In the genomic region with DNA sequence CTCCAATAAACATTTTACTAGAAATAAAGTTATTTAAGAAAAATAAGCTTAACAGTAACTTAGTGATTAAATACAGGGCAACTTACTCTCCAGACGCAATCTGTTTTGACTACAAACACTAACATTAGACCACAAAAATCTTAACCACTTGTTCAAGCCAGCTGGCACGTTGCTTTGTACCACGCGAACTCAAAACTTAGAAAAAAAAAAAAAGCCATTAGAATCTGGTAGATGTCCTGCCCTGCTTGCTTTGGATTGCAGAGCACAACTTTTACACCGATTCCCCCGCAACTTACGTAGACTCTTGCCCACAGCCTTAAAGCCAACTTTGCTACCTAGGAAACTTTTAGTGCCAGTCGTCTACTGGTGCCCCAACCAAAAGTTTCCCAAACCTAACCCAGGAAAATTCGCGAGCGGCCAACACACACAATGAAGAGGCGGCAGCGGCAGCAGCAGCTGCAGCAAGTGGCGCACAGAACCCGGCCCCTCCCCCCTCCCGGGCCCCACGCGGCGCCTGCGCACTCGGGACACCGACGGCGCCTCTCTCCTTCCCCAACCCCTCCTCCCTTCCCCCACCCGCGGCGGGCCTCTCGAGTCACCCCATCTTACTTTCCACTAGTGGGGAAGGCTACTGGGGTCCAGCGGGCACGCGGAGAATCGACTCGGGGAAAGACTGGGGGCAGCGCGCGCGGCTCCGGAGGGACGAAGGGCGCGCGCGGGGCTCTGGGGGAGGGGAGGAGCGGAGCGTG, we compare ENCODE assay signal across 7 mouse cellular contexts. TPM values are rescaled to one million over a fixed set of nuclear protein-coding genes. Genes with fewer than 3 reads are reported as not detected.
DNase-seq lines count a peak whose midpoint lies in the region; ATAC-seq and TF ChIP-seq lines count a peak whose summit lies in the region.

No protein-coding gene starts in this region.

- peak overlapping the region; percentile 99 for H3K9ac ChIP-seq in limb, embryonic 11.5 days (ENCODE audit: low read length)
- H3K9ac ChIP-seq in midbrain, embryonic 13.5 days (replicated peaks): peak overlapping the region; percentile 100

- H3K27me3 ChIP-seq in embryonic facial prominence, embryonic 10.5 days (replicated peaks; ENCODE audit: low read depth, poor library complexity, severe bottlenecking): no peaks in the 10 kb centered on the region
- H3K27me3 ChIP-seq in kidney, adult 2 months (replicated peaks; ENCODE audit: control insufficient read depth, insufficient read depth, low read length): no peaks in the 10 kb centered on the region
- H3K27me3 ChIP-seq in limb, embryonic 11.5 days (ENCODE audit: control insufficient read depth, insufficient read depth, low read length): no peaks in the 10 kb centered on the region
- H3K27me3 ChIP-seq in midbrain, embryonic 13.5 days: no peaks in the 10 kb centered on the region
- H3K27me3 ChIP-seq in small intestine, adult 2 months (ENCODE audit: control insufficient read depth, insufficient read depth, low read length): no peaks in the 10 kb centered on the region

- no peak for TF ChIP-seq POLR2A in kidney, adult 2 months (IDR thresholded peaks at IDR 0.05; ENCODE audit: low read depth, low read length)
- TF ChIP-seq POLR2A in small intestine, adult 2 months (IDR thresholded peaks at IDR 0.05; ENCODE audit: low read depth, low read length): no peak

- peak; percentile 27; the same call in 1 of the 2 replicates for ATAC-seq in limb, embryonic 11.5 days (ENCODE audit: insufficient number of reproducible peaks, low FRiP score, low TSS enrichment, low read depth)
- ATAC-seq in midbrain, embryonic 13.5 days: peak; percentile 15

- H3K36me3 ChIP-seq in embryonic facial prominence, embryonic 10.5 days (replicated peaks): peaks cover 58% of the 10 kb centered on the region
- peaks cover 3% of the 10 kb centered on the region; the same call in 1 of the 2 replicates for H3K36me3 ChIP-seq in kidney, adult 2 months (ENCODE audit: control insufficient read depth, insufficient read depth, low read length)
- peaks cover 10% of the 10 kb centered on the region for H3K36me3 ChIP-seq in limb, embryonic 11.5 days (ENCODE audit: control insufficient read depth, insufficient read depth, low read length)
- peaks cover 30% of the 10 kb centered on the region for H3K36me3 ChIP-seq in midbrain, embryonic 13.5 days
- H3K36me3 ChIP-seq in small intestine, adult 2 months (ENCODE audit: control insufficient read depth, insufficient read depth, low read length): peaks cover 25% of the 10 kb centered on the region

- H3K27ac ChIP-seq in embryonic facial prominence, embryonic 10.5 days (replicated peaks): peak overlapping the region; percentile 99
- peak overlapping the region; percentile 96 for H3K27ac ChIP-seq in kidney, adult 2 months (ENCODE audit: insufficient read depth, low read depth, low read length)
- peak overlapping the region; percentile 96 for H3K27ac ChIP-seq in limb, embryonic 11.5 days (replicated peaks; ENCODE audit: low read depth, low read length)
- H3K27ac ChIP-seq in midbrain, embryonic 13.5 days: peak overlapping the region; percentile 99
- H3K27ac ChIP-seq in small intestine, adult 2 months (ENCODE audit: insufficient read depth, low read depth, low read length): peak overlapping the region; percentile 91

- H3K9me3 ChIP-seq in embryonic facial prominence, embryonic 10.5 days: no peaks in the 10 kb centered on the region
- H3K9me3 ChIP-seq in limb, embryonic 11.5 days (ENCODE audit: control insufficient read depth, low read length): no peaks in the 10 kb centered on the region
- no peaks in the 10 kb centered on the region for H3K9me3 ChIP-seq in midbrain, embryonic 13.5 days

- peak; percentile 96 for DNase-seq in adrenal gland, postnatal 14 days
- DNase-seq in embryonic facial prominence, embryonic 10.5 days (ENCODE audit: low spot score): peak; percentile 93
- DNase-seq in heart, adult 11 months: peak; percentile 99
- peak; percentile 93 for DNase-seq in kidney, adult 2 months
- peak; percentile 89 for DNase-seq in limb, embryonic 11.5 days (ENCODE audit: low spot score)

- peak overlapping the region; percentile 82 for H3K4me3 ChIP-seq in embryonic facial prominence, embryonic 10.5 days
- peak overlapping the region; percentile 92 for H3K4me3 ChIP-seq in kidney, adult 2 months (ENCODE audit: insufficient read depth, low read depth, low read length)
- peak overlapping the region; percentile 98 for H3K4me3 ChIP-seq in limb, embryonic 11.5 days (ENCODE audit: low read depth, low read length)
- peak overlapping the region; percentile 95 for H3K4me3 ChIP-seq in midbrain, embryonic 13.5 days (replicated peaks)
- H3K4me3 ChIP-seq in small intestine, adult 2 months (ENCODE audit: low read depth, low read length): peak overlapping the region; percentile 91

- no peak for TF ChIP-seq CTCF in kidney, adult 2 months (conservative IDR thresholded peaks at IDR 0.05; ENCODE audit: insufficient read depth, insufficient read length, low read depth, low read length)
- no peak for TF ChIP-seq CTCF in small intestine, adult 2 months (IDR thresholded peaks at IDR 0.05; ENCODE audit: extremely low read depth, insufficient read length, insufficient replicate concordance, low read depth, low read length)

- H3K4me2 ChIP-seq in limb, embryonic 11.5 days (ENCODE audit: low read depth, severe bottlenecking): peak overlapping the region; percentile 90
- peak overlapping the region; percentile 95 for H3K4me2 ChIP-seq in midbrain, embryonic 13.5 days (replicated peaks)

- H3K4me1 ChIP-seq in embryonic facial prominence, embryonic 10.5 days: peaks cover 37% of the 10 kb centered on the region
- peaks cover 9% of the 10 kb centered on the region; the same call in 1 of the 2 replicates for H3K4me1 ChIP-seq in kidney, adult 2 months (ENCODE audit: control insufficient read depth, insufficient read depth, low read length)
- H3K4me1 ChIP-seq in limb, embryonic 11.5 days (ENCODE audit: control insufficient read depth, insufficient read depth, low read length): peaks cover 2% of the 10 kb centered on the region; the same call in 1 of the 2 replicates
- H3K4me1 ChIP-seq in midbrain, embryonic 13.5 days (replicated peaks): peaks cover 53% of the 10 kb centered on the region
- H3K4me1 ChIP-seq in small intestine, adult 2 months (ENCODE audit: control insufficient read depth, insufficient read depth, insufficient read length, low read length): peaks cover 12% of the 10 kb centered on the region

- under 1% methylated on average over 45 of the region's 45 CpGs for WGBS in embryonic facial prominence, embryonic 10.5 days
- WGBS in kidney, adult 2 months: 2% methylated on average over 44 of the region's 45 CpGs
- under 1% methylated on average over 31 of the region's 45 CpGs for WGBS in limb, embryonic 11.5 days
- under 1% methylated on average over 45 of the region's 45 CpGs for WGBS in midbrain, embryonic 13.5 days
- under 1% methylated on average over 45 of the region's 45 CpGs for WGBS in small intestine, adult 2 months

RNA-seq across cellular contexts. Expression of gene Hnrnpdl, which starts 1.3 kb away (rescaled TPM):
- total RNA-seq in adrenal gland, postnatal 14 days (2021): 110 and 137 TPM in 2 replicates
- polyA plus RNA-seq in embryonic facial prominence, embryonic 10.5 days (2016; fragmentation: Nextera tagmentation; extraction: Ambion mirVana): 214 and 235 TPM in 2 replicates
- 33.4 and 40.5 TPM in 2 replicates for polyA plus RNA-seq in kidney, adult 2 months (2012; rRNA removed)
- polyA plus RNA-seq in limb, embryonic 11.5 days (2014; fragmentation: Nextera tagmentation; extraction: Ambion mirVana): 254 and 268 TPM in 2 replicates
- 270 and 276 TPM in 2 replicates for polyA plus RNA-seq in midbrain, embryonic 13.5 days (2015; fragmentation: Nextera tagmentation; extraction: Ambion mirVana)
- 14.4 and 41.0 TPM in 2 replicates for polyA plus RNA-seq in small intestine, adult 2 months (2012; rRNA removed)

RNA-seq across cellular contexts. Expression of gene Enoph1, which starts 1.6 kb away (rescaled TPM):
- 25.3 and 29.6 TPM in 2 replicates for total RNA-seq in adrenal gland, postnatal 14 days (2021)
- polyA plus RNA-seq in embryonic facial prominence, embryonic 10.5 days (2016; fragmentation: Nextera tagmentation; extraction: Ambion mirVana): 60.3 and 60.9 TPM in 2 replicates
- 17.1 and 17.9 TPM in 2 replicates for polyA plus RNA-seq in kidney, adult 2 months (2012; rRNA removed)
- polyA plus RNA-seq in limb, embryonic 11.5 days (2014; fragmentation: Nextera tagmentation; extraction: Ambion mirVana): 57.4 and 58.7 TPM in 2 replicates
- polyA plus RNA-seq in midbrain, embryonic 13.5 days (2015; fragmentation: Nextera tagmentation; extraction: Ambion mirVana): 39.4 and 40.5 TPM in 2 replicates
- 14.4 and 33.9 TPM in 2 replicates for polyA plus RNA-seq in small intestine, adult 2 months (2012; rRNA removed)

RNA-seq across cellular contexts. Expression of gene 4930524J08Rik, which starts 59.3 kb away (rescaled TPM):
- total RNA-seq in adrenal gland, postnatal 14 days (2021): 3.1 and 4.1 TPM in 2 replicates
- 1.5 and 1.8 TPM in 2 replicates for polyA plus RNA-seq in embryonic facial prominence, embryonic 10.5 days (2016; fragmentation: Nextera tagmentation; extraction: Ambion mirVana)
- 1.8 and 4.1 TPM in 2 replicates for polyA plus RNA-seq in kidney, adult 2 months (2012; rRNA removed)
- polyA plus RNA-seq in limb, embryonic 11.5 days (2014; fragmentation: Nextera tagmentation; extraction: Ambion mirVana): 2.3 and 3.4 TPM in 2 replicates
- polyA plus RNA-seq in midbrain, embryonic 13.5 days (2015; fragmentation: Nextera tagmentation; extraction: Ambion mirVana): 3.4 and 4.0 TPM in 2 replicates
- 1.8 and 5.6 TPM in 2 replicates for polyA plus RNA-seq in small intestine, adult 2 months (2012; rRNA removed)

RNA-seq across cellular contexts. Expression of gene Hnrnpd, which starts 59.4 kb away (rescaled TPM):
- 175 and 223 TPM in 2 replicates for total RNA-seq in adrenal gland, postnatal 14 days (2021)
- 253 and 268 TPM in 2 replicates for polyA plus RNA-seq in embryonic facial prominence, embryonic 10.5 days (2016; fragmentation: Nextera tagmentation; extraction: Ambion mirVana)
- 20.3 and 21.2 TPM in 2 replicates for polyA plus RNA-seq in kidney, adult 2 months (2012; rRNA removed)
- polyA plus RNA-seq in limb, embryonic 11.5 days (2014; fragmentation: Nextera tagmentation; extraction: Ambion mirVana): 294 and 310 TPM in 2 replicates
- 135 and 217 TPM in 2 replicates for polyA plus RNA-seq in midbrain, embryonic 13.5 days (2015; fragmentation: Nextera tagmentation; extraction: Ambion mirVana)
- 22.4 and 79.4 TPM in 2 replicates for polyA plus RNA-seq in small intestine, adult 2 months (2012; rRNA removed)

Comparison
In these comparisons a context has a peak if more than half of its experiments do, and no peak if none do; other contexts are left out.
1. Peak in every context shown above with its lines: DNase-seq, ATAC-seq, H3K4me3 ChIP-seq and H3K27ac ChIP-seq.